Mouse (Mus musculus): ENCODE measurements around the gene Naa60. TPM values are rescaled to one million over a fixed set of nuclear protein-coding genes. Genes with fewer than 3 reads are reported as not detected.
A peak's percentile ranks its signal among the peaks of the same experiment; 100 is the strongest.

The Naa60 gene
- polyA plus RNA-seq, 1 experiment from 2014 or later, result 59.0 TPM

DNA sequence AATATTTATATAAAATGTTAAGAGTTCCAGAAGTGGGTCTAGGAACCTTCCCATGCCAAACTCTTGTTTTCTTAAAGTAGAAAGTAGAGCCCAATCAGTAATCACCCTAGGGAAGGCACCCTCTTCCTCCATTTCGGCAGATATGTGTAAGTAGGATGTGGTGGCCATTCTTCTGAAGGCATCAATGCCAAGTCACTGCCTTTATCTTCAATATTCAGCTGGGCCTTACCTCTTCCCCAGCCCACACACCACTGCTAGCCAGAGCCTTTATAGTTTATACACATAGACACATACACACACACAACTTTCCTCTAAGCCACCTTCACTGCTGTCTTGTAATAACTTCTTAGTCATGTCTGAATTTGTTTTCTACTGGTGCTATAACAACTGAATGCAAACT is 16.4 kb upstream of the Naa60 start:
- no peak for ATAC-seq (ENCODE audit: insufficient read depth)
- Histone ChIP-seq H3K9me3 (ENCODE audit: low read depth, low read length) (no peaks in the 10 kb centered on the region), H3K27ac (ENCODE audit: low read depth) (no peak overlapping the region), H3K27me3 (ENCODE audit: insufficient read depth, low read length) (no peaks in the 10 kb centered on the region), H3K36me3 (ENCODE audit: insufficient read depth) (no peaks in the 10 kb centered on the region), H3K4me1 (ENCODE audit: insufficient read depth) (no peaks in the 10 kb centered on the region), H3K4me3 (ENCODE audit: low read depth, low read length) (no peak overlapping the region), H3K4me2 (no peak overlapping the region), H3K9ac (no peak overlapping the region)
- TF ChIP-seq CTCF (IDR thresholded peaks at IDR 0.05; ENCODE audit: low read depth), result no peak
- no peak for DNase-seq
- WGBS, result 67% methylated on average over 1 of the region's 1 CpGs

DNA sequence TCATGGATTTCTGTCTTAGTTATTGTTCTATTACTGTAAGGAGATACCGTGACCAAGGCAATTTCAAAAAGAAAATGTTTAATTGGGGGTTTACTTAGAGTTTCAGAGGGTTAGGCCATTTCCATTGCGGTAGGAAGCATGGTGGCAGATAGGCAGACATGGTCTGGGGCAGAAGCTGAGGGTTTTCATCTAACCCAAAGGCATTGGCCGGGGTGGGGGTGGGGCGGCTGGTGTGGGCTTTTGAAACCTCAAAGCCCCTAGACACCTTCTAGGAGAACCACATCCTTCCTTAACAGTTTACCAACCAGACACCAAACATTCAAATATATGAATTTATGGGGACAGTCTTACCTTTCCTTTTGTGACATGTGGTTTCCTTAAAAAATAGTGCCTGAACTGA is 12.9 kb upstream of the Naa60 start:
- H3K27me3 ChIP-seq (ENCODE audit: insufficient read depth, low read length), result no peaks in the 10 kb centered on the region
- H3K9me3 ChIP-seq (ENCODE audit: low read depth, low read length), result no peaks in the 10 kb centered on the region
- H3K36me3 ChIP-seq (ENCODE audit: insufficient read depth), result peaks cover 8% of the 10 kb centered on the region; the same call in 1 of the 2 replicates
- H3K27ac ChIP-seq (ENCODE audit: low read depth), result no peak overlapping the region
- H3K4me1 ChIP-seq (ENCODE audit: insufficient read depth), result no peaks in the 10 kb centered on the region
- TF ChIP-seq CTCF (IDR thresholded peaks at IDR 0.05; ENCODE audit: low read depth), result no peak
- no peak overlapping the region for H3K4me2 ChIP-seq
- WGBS, result 90% methylated on average over 4 of the region's 4 CpGs
- DNase-seq (no peak), ATAC-seq (ENCODE audit: insufficient read depth) (no peak)
- H3K9ac ChIP-seq, result no peak overlapping the region
- no peak overlapping the region for H3K4me3 ChIP-seq (ENCODE audit: low read depth, low read length)

DNA sequence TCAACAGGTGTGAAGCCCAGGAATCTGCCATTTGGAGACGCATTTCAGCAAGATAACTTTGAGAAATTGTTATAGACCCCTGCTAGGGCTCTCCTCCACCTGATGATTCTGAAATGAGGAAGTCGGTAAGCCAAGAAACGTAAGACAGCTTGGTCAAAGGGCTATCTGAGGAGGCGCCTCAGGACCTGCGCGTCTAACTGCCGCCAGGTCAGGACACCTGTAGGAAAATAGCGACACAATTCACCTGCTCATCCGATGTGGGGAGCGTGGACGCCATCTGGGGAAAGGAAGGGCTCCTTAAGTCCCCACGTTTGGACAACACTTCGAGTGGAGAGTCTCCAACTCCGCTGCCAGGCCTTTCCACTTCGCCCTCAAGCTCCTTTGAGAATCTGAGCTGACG is 360 bp upstream of the Naa60 start:
- TF ChIP-seq CTCF (IDR thresholded peaks at IDR 0.05; ENCODE audit: low read depth), result no peak
- no peak for ATAC-seq (ENCODE audit: insufficient read depth)
- Histone ChIP-seq H3K27ac (ENCODE audit: low read depth) (peak overlapping the region; percentile 60; the same call in 1 of the 2 replicates), H3K36me3 (ENCODE audit: insufficient read depth) (peaks cover 11% of the 10 kb centered on the region; the same call in 1 of the 2 replicates), H3K4me1 (ENCODE audit: insufficient read depth) (peaks cover 4% of the 10 kb centered on the region; the same call in 1 of the 2 replicates), H3K9ac (peak overlapping the region; percentile 60), H3K4me2 (peak overlapping the region; percentile 89), H3K4me3 (ENCODE audit: low read depth, low read length) (peak overlapping the region; percentile 58), H3K9me3 (ENCODE audit: low read depth, low read length) (no peaks in the 10 kb centered on the region), H3K27me3 (ENCODE audit: insufficient read depth, low read length) (no peaks in the 10 kb centered on the region)
- 4% methylated on average over 16 of the region's 16 CpGs for WGBS
- no peak for DNase-seq

DNA sequence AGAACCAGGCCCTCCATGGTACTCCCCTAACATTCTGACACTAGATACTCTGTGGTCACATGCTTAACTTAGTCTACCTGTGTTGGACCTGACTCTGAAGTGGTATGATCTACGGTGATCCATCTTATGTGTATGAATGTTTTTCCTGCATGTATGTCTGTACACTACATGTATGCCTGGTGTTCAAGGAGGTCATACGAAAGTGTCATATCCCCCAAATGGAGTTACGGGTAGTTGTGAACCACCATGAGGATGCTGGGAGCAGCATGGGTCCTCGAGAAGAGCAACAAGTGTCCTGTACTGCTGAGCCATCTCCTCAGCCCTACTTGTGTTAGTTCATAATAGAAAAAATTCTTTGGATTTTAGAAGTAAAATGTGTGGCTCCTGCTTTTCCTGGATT is 4.2 kb downstream of the Naa60 start:
- Histone ChIP-seq H3K4me2 (no peak overlapping the region), H3K27me3 (ENCODE audit: insufficient read depth, low read length) (no peaks in the 10 kb centered on the region), H3K9me3 (ENCODE audit: low read depth, low read length) (no peaks in the 10 kb centered on the region), H3K4me3 (ENCODE audit: low read depth, low read length) (no peak overlapping the region), H3K9ac (no peak overlapping the region), H3K27ac (ENCODE audit: low read depth) (no peak overlapping the region), H3K4me1 (ENCODE audit: insufficient read depth) (peaks cover 4% of the 10 kb centered on the region; the same call in 1 of the 2 replicates), H3K36me3 (ENCODE audit: insufficient read depth) (0 out of 2 replicates have a peak, but pooled peaks cover 11% of the 10 kb centered on the region)
- no peak for ATAC-seq (ENCODE audit: insufficient read depth)
- WGBS, result 88% methylated on average over 4 of the region's 4 CpGs
- no peak for DNase-seq
- no peak for TF ChIP-seq CTCF (IDR thresholded peaks at IDR 0.05; ENCODE audit: low read depth)

DNA sequence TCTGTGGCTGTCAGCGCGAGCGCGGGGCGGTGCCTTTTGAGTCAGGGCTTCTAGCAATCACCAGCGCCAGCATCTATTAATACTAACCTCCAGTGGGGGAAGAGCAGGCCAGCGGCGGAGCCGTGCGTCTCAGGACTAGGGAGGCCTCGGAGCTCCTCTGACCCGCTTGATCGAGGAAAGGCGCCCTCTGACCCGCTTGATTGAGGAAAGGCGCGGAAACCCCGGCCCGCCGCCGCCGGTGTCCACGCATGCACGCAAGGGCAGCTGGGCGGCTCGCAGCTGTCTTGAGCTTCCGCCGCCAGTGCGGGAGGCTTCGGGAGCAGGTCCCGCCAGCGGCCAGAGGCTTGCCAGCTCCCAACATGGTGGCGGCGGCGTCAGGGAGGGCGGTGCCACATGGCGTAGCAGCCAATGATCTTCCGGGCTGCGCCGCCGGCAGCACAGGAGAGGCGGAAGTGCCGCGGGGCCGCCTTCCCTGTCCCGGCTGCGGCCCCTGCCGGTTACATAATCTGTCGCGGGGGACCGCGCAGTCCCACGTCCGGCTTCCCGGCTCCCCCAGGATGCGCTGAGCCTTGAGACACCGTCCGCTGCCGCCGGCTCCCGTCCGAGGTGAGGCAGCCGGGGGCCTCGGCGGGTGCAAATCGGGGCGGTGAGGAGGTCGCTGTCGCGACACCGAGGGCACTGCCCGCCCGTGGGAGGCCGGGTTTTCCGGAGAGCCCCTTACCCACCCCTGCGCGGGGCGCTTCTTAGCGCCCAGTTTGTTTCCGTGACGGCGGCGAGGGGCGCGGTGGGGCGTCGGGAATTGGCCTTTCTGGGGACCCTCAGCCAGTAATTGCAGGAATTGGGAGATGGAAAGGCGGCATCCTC is 12.3 kb downstream of the Naa60 start, which contains the start of the genes Zfp597 and Gm20695:
Zfp597 (minus strand) TSS at position 361 of the 864 bp plus-strand sequence.
Gm20695 (plus strand) TSS at position 448 of the 864 bp plus-strand sequence.
- peak; percentile 99 for ATAC-seq (ENCODE audit: insufficient read depth)
- peak within 1 kb of the TSS; percentile 79 for H3K4me2 ChIP-seq
- peak within 1 kb of the TSS; percentile 92 for H3K27ac ChIP-seq (ENCODE audit: low read depth)
- under 1% methylated on average over 88 of the region's 88 CpGs for WGBS
- H3K27me3 ChIP-seq (ENCODE audit: insufficient read depth, low read length), result no peaks in the 10 kb centered on the region
- H3K9ac ChIP-seq, result peak within 1 kb of the TSS; percentile 89
- peaks cover 6% of the 10 kb centered on the region; the same call in 1 of the 2 replicates for H3K4me1 ChIP-seq (ENCODE audit: insufficient read depth)
- DNase-seq, result peak; percentile 97
- 0 out of 2 replicates have a peak, but pooled peaks cover 2% of the 10 kb centered on the region for H3K36me3 ChIP-seq (ENCODE audit: insufficient read depth)
- H3K4me3 ChIP-seq (ENCODE audit: low read depth, low read length), result peak within 1 kb of the TSS; percentile 79
- peak; percentile 38 for TF ChIP-seq CTCF (IDR thresholded peaks at IDR 0.05; ENCODE audit: low read depth)
- H3K9me3 ChIP-seq (ENCODE audit: low read depth, low read length), result no peaks in the 10 kb centered on the region

- 0 out of 2 replicates have a peak, but pooled peaks cover 2% of the 10 kb centered on the region for H3K36me3 ChIP-seq (ENCODE audit: insufficient read depth)
- 3% methylated on average over 10 of the region's 10 CpGs for WGBS
- H3K4me3 ChIP-seq (ENCODE audit: low read depth, low read length), result peak overlapping the region; percentile 79
- H3K9ac ChIP-seq, result peak overlapping the region; percentile 89
- peak overlapping the region; percentile 79 for H3K27ac ChIP-seq (ENCODE audit: low read depth)
- no peaks in the 10 kb centered on the region for H3K27me3 ChIP-seq (ENCODE audit: insufficient read depth, low read length)
- ATAC-seq (ENCODE audit: insufficient read depth) (no peak; the same call in 1 of the 2 replicates), DNase-seq (peak; percentile 28)
- no peaks in the 10 kb centered on the region for H3K9me3 ChIP-seq (ENCODE audit: low read depth, low read length)
- peaks cover 6% of the 10 kb centered on the region; the same call in 1 of the 2 replicates for H3K4me1 ChIP-seq (ENCODE audit: insufficient read depth)
- TF ChIP-seq CTCF (IDR thresholded peaks at IDR 0.05; ENCODE audit: low read depth), result no peak
- peak overlapping the region; percentile 79 for H3K4me2 ChIP-seq
These were observed 13.0 kb downstream of the Naa60 start for GRCm38 (mm10) chr16:3885065-3885670.

Measured in lung, embryonic 14.5 days (tissue).